ENCODE assay signal across 9 mouse cellular contexts in genomic region chr19:41317315-41318095, GRCm38 (mm10). TPM values are rescaled to one million over a fixed set of nuclear protein-coding genes. Genes with fewer than 3 reads are reported as not detected.
DNase-seq lines count a peak whose midpoint lies in the region; ATAC-seq and TF ChIP-seq lines count a peak whose summit lies in the region.
"Had no signal": no experiment of that assay in that cellular context is flagged by ENCODE, and none has a peak within 500 bp of the region (broad histone marks: within the 10 kb centered on the region; RNA-seq: fewer than 3 reads in every experiment).

No protein-coding gene starts in this region.

- intact Hi-C loops in gastrocnemius, postnatal 14 days (cut with DNase I; ENCODE audit: low total_unique reads): loop anchor here (10.0 kb wide), 1 partner anchor 157 kb away; no protein-coding TSS in a partner anchor

- H3K9me3 ChIP-seq in MEL (replicated peaks; ENCODE audit: insufficient read depth, low read length): no peaks in the 10 kb centered on the region
- H3K9me3 ChIP-seq in hindbrain, embryonic 12.5 days (replicated peaks): no peaks in the 10 kb centered on the region
- H3K9me3 ChIP-seq in midbrain, embryonic 14.5 days (ENCODE audit: control insufficient read depth, low read length): no peaks in the 10 kb centered on the region
- H3K9me3 ChIP-seq: limb, embryonic 12.5 days had no signal

- TF ChIP-seq RAD21 in MEL (IDR thresholded peaks at IDR 0.05; ENCODE audit: low read depth, low read length): peak; percentile 89

- 32% methylated on average over 11 of the region's 11 CpGs for WGBS in hindbrain, embryonic 12.5 days
- 28% methylated on average over 11 of the region's 11 CpGs for WGBS in midbrain, embryonic 14.5 days

- H3K4me1 ChIP-seq in MEL (ENCODE audit: control insufficient read depth in 1 of 2, insufficient read depth in 2 of 2, low read length in 2 of 2): peaks cover 0 to 4% of the 10 kb centered on the region in 2 experiments; a peak in 2 of 4 replicates
- H3K4me1 ChIP-seq in hindbrain, embryonic 12.5 days: no peaks in the 10 kb centered on the region; the same call in 1 of the 2 replicates
- no peaks in the 10 kb centered on the region for H3K4me1 ChIP-seq in midbrain, embryonic 14.5 days (ENCODE audit: control insufficient read depth, insufficient read depth, low read length)

- 0 out of 2 replicates have a peak, but pooled peaks have one; percentile 50 for ATAC-seq in hindbrain, embryonic 12.5 days (ENCODE audit: low FRiP score)
- peak; percentile 69; the same call in 1 of the 2 replicates for ATAC-seq in midbrain, embryonic 14.5 days (ENCODE audit: low FRiP score, low TSS enrichment)

- TF ChIP-seq EP300 in MEL (IDR thresholded peaks at IDR 0.05; ENCODE audit: low read depth in 1 of 2, low read length in 2 of 2): no peak

- H3K4me3 ChIP-seq in MEL (ENCODE audit: control insufficient read depth in 1 of 2, insufficient read depth in 1 of 2, low read depth in 2 of 2, low read length in 2 of 2): no peak overlapping the region
- no peak overlapping the region for H3K4me3 ChIP-seq in hindbrain, embryonic 12.5 days
- H3K4me3 ChIP-seq in midbrain, embryonic 14.5 days (replicated peaks; ENCODE audit: low read depth, low read length): no peak overlapping the region
- H3K4me3 ChIP-seq: limb, embryonic 12.5 days had no signal

- H3K9ac ChIP-seq in MEL (ENCODE audit: control insufficient read depth, low read depth, low read length, poor library complexity, severe bottlenecking): no peak overlapping the region
- no peak overlapping the region for H3K9ac ChIP-seq in hindbrain, embryonic 12.5 days
- no peak overlapping the region for H3K9ac ChIP-seq in midbrain, embryonic 14.5 days (replicated peaks; ENCODE audit: low read length)
- H3K9ac ChIP-seq: limb, embryonic 12.5 days had no signal

- no peak overlapping the region for H3K27ac ChIP-seq in MEL (ENCODE audit: control insufficient read depth, low read depth, low read length)
- H3K27ac ChIP-seq in hindbrain, embryonic 12.5 days: no peak overlapping the region
- H3K27ac ChIP-seq in midbrain, embryonic 14.5 days (replicated peaks; ENCODE audit: low read depth, low read length): no peak overlapping the region
- H3K27ac ChIP-seq: limb, embryonic 12.5 days had no signal

- peaks cover 0 to 5% of the 10 kb centered on the region in 2 experiments; a peak in 1 of 4 replicates for H3K36me3 ChIP-seq in MEL (ENCODE audit: control insufficient read depth in 1 of 2, insufficient read depth in 2 of 2, low read length in 2 of 2)
- H3K36me3 ChIP-seq in hindbrain, embryonic 12.5 days: no peaks in the 10 kb centered on the region
- H3K36me3 ChIP-seq in midbrain, embryonic 14.5 days (ENCODE audit: control insufficient read depth, insufficient read depth, low read length): no peaks in the 10 kb centered on the region
- H3K36me3 ChIP-seq: limb, embryonic 12.5 days had no signal

- H3K4me2 ChIP-seq in hindbrain, embryonic 12.5 days (replicated peaks): peak overlapping the region; percentile 3; the same call in 1 of the 2 replicates
- H3K4me2 ChIP-seq in midbrain, embryonic 14.5 days (ENCODE audit: low read length): no peak overlapping the region
- H3K4me2 ChIP-seq: limb, embryonic 12.5 days had no signal

- H3K27me3 ChIP-seq in MEL (ENCODE audit: control insufficient read depth in 1 of 2, insufficient read depth in 2 of 2, low read length in 2 of 2): no peaks in the 10 kb centered on the region
- peaks cover 4% of the 10 kb centered on the region for H3K27me3 ChIP-seq in hindbrain, embryonic 12.5 days
- no peaks in the 10 kb centered on the region for H3K27me3 ChIP-seq in midbrain, embryonic 14.5 days (ENCODE audit: control insufficient read depth, insufficient read depth, low read length)

- peak; percentile 83 to 95 (median 89) for TF ChIP-seq CTCF in MEL (IDR thresholded peaks at IDR 0.05 in 2 of 3, conservative IDR thresholded peaks at IDR 0.05 in 1 of 3; ENCODE audit: control insufficient read depth in 1 of 3, insufficient read depth in 1 of 3, low read depth in 2 of 3, low read length in 3 of 3, poor library complexity in 1 of 3, severe bottlenecking in 1 of 3)

- H3K79me2 ChIP-seq in MEL (ENCODE audit: control insufficient read depth, insufficient read depth, low read length, poor library complexity): no peaks in the 10 kb centered on the region

- TF ChIP-seq POLR2A in MEL (IDR thresholded peaks at IDR 0.05; ENCODE audit: control insufficient read depth in 1 of 2, insufficient read depth in 1 of 2, low read depth in 1 of 2, low read length in 2 of 2, poor library complexity in 1 of 2): no peak

- DNase-seq in gastrocnemius, postnatal 14 days: peak; percentile 43
- DNase-seq in gastrocnemius, postnatal 4 days (ENCODE audit: low spot score in 2 of 2): no peak
- DNase-seq in MEL (ENCODE audit: low read depth, low spot score): peak; percentile 79
- peak; percentile 56 to 77 for DNase-seq in cerebellum, postnatal 25 days
- DNase-seq in layer of hippocampus, postnatal 36 days: peak; percentile 24 to 31
- DNase-seq in midbrain, embryonic 14.5 days: peak; percentile 85
- DNase-seq in telencephalon, adult 2 months (ENCODE audit: low read depth, low spot score): peak; percentile 43

TF ChIP-seq in MEL, 35 proteins besides CTCF, POLR2A, EP300 and RAD21:
- TF ChIP-seq ZKSCAN1 (IDR thresholded peaks at IDR 0.05; ENCODE audit: low read depth, low read length) (no peak), ZC3H11A (IDR thresholded peaks at IDR 0.05; ENCODE audit: low read depth, low read length) (peak; percentile 72), TCF12 (IDR thresholded peaks at IDR 0.05; ENCODE audit: low read depth, low read length) (no peak), USF2 (IDR thresholded peaks at IDR 0.05; ENCODE audit: borderline replicate concordance in 1 of 2, insufficient read depth in 1 of 2, low read depth in 1 of 2, low read length in 2 of 2) (no peak), KAT2A (conservative IDR thresholded peaks at IDR 0.05; ENCODE audit: low read depth, low read length) (no peak), CHD2 (IDR thresholded peaks at IDR 0.05; ENCODE audit: low read length) (peak; percentile 46), ZMIZ1 (IDR thresholded peaks at IDR 0.05; ENCODE audit: low read depth, low read length) (no peak), POLR2AphosphoS2 (IDR thresholded peaks at IDR 0.05; ENCODE audit: low read length) (no peak), HCFC1 (IDR thresholded peaks at IDR 0.05; ENCODE audit: low read depth, low read length) (no peak), NELFE (IDR thresholded peaks at IDR 0.05; ENCODE audit: low read depth, low read length) (no peak), GATA1 (IDR thresholded peaks at IDR 0.05; ENCODE audit: low read depth, low read length) (no peak), JUND (IDR thresholded peaks at IDR 0.05; ENCODE audit: low read depth, low read length) (no peak), ETS1 (IDR thresholded peaks at IDR 0.05; ENCODE audit: low read depth, low read length) (no peak), MAX (IDR thresholded peaks at IDR 0.05; ENCODE audit: low read length) (no peak), SIN3A (IDR thresholded peaks at IDR 0.05; ENCODE audit: low read length) (no peak), MXI1 (IDR thresholded peaks at IDR 0.05; ENCODE audit: low read depth, low read length) (no peak), RCOR1 (IDR thresholded peaks at IDR 0.05; ENCODE audit: low read depth, low read length) (no peak), MEF2A (IDR thresholded peaks at IDR 0.05; ENCODE audit: extremely low read depth, insufficient replicate concordance, low read depth, low read length, poor library complexity, severe bottlenecking) (no peak), CHD1 (IDR thresholded peaks at IDR 0.05; ENCODE audit: low read depth, low read length) (no peak), GABPA (IDR thresholded peaks at IDR 0.05; ENCODE audit: low read depth, low read length) (no peak), POLR2AphosphoS5 (IDR thresholded peaks at IDR 0.05; ENCODE audit: borderline replicate concordance, low read depth, low read length) (no peak), USF1 (IDR thresholded peaks at IDR 0.05; ENCODE audit: low read depth, low read length) (no peak), TAL1 (IDR thresholded peaks at IDR 0.05; ENCODE audit: low read length) (no peak), ZNF384 (IDR thresholded peaks at IDR 0.05; ENCODE audit: low read depth, low read length) (no peak), MAFK (IDR thresholded peaks at IDR 0.05; ENCODE audit: borderline replicate concordance, low read depth, low read length) (no peak), TBP (IDR thresholded peaks at IDR 0.05; ENCODE audit: low read depth, low read length) (no peak), SMC3 (IDR thresholded peaks at IDR 0.05; ENCODE audit: low read depth, low read length) (peak; percentile 91), MYC (IDR thresholded peaks at IDR 0.05; ENCODE audit: low read depth, low read length) (no peak), BHLHE40 (IDR thresholded peaks at IDR 0.05; ENCODE audit: borderline replicate concordance, low read depth, low read length) (0 out of 2 replicates have a peak, but pooled peaks have one; percentile 16), MAZ (IDR thresholded peaks at IDR 0.05; ENCODE audit: low read depth, low read length) (peak; percentile 64), E2F4 (IDR thresholded peaks at IDR 0.05; ENCODE audit: borderline replicate concordance, low read depth, low read length) (no peak)

RNA-seq across cellular contexts. Expression of gene Tm9sf3, which starts 53.7 kb away (rescaled TPM):
- total RNA-seq in gastrocnemius, postnatal 14 days (2021): 10 to 100 TPM; 73.7 to 78.2 TPM
- 100 to 1,000 TPM; 115 to 127 TPM for total RNA-seq in gastrocnemius, postnatal 4 days (2021)
- 114 and 118 TPM in 2 replicates for total RNA-seq in MEL (2012; rRNA removed)
- 100 to 1,000 TPM in 1 of 2 experiments, 10 to 100 TPM in 1; 34.3 to 103 TPM for polyA plus RNA-seq in MEL (2012; ENCODE audit: insufficient read depth in 1 of 2, insufficient read length in 2 of 2, low read depth in 1 of 2, low replicate concordance in 2 of 2, missing spikeins in 1 of 2)
- 146 and 155 TPM in 2 replicates for polyA plus RNA-seq in hindbrain, embryonic 12.5 days (2016; fragmentation: Nextera tagmentation; extraction: Ambion mirVana)
- total RNA-seq in layer of hippocampus, postnatal 36 days (2021): 100 to 1,000 TPM; 121 to 128 TPM
- 74.4 and 112 TPM in 2 replicates for polyA plus RNA-seq in midbrain, embryonic 14.5 days (2014; fragmentation: Nextera tagmentation; extraction: Ambion mirVana)

Comparison
In these comparisons a context has a peak if more than half of its experiments do, and no peak if none do; other contexts are left out.
1. DNase-seq: peak in gastrocnemius, postnatal 14 days (single experiment), MEL (single experiment), cerebellum, postnatal 25 days (2 of 2), layer of hippocampus, postnatal 36 days (2 of 2), midbrain, embryonic 14.5 days (single experiment) and telencephalon, adult 2 months (single experiment); none in gastrocnemius, postnatal 4 days (0 of 2).